Mouse (Mus musculus) heart, adult 18-20 months (tissue): ENCODE data around the gene I0C0044D17Rik. TPM values are rescaled to one million over a fixed set of nuclear protein-coding genes. Genes with fewer than 3 reads are reported as not detected.
"Not testable (repeated sequence)": the region's sequence is repeated elsewhere in the genome, so short reads cannot be mapped to it uniquely, and the experiment has no call there.

ENCODE experiments used
- DNase-seq, 2 experiments: peaks; one replicate each; pipeline ENCODE4 v3.0.0; 2021 to 2022; ENCODE audit warnings: mixed read lengths in 1 of 2
- long read RNA-seq, 2 experiments: library from polyadenylated mRNA; stranded (forward); transcript quantifications; one replicate each; pipeline ENCODE4 v2.0.0; 2021
- total RNA-seq, 2 experiments: library from RNA; stranded (reverse); gene quantifications; 2 replicates each; pipeline ENCODE4 v1.2.3; 2021

The I0C0044D17Rik gene
- total RNA-seq: not detected
- long read RNA-seq, experiment 1: 0 reads
- long read RNA-seq, experiment 2: 0 reads

DNA sequence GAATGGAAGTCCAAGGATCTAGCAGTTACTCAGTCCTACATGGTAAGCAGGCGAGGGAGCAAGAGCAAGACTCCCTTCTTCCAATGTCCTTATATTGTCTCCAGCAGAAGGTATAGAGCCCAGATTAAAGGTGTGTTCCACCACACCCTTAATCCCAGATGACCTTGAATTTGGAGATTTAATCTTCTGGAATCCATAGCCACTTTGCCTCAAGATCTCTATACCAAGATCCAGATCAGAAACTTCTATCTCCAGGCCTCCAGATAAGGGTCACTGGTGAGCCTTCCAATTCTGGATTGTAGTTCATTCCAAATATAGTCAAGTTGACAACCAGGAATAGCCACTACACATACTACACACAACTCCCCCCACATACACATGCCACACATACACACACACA is at the start of gene I0C0044D17Rik:
Gene I0C0044D17Rik, minus strand, starts transcription at position 101 of the 400 bp plus-strand sequence.
- DNase-seq: not testable (repeated sequence)

DNA sequence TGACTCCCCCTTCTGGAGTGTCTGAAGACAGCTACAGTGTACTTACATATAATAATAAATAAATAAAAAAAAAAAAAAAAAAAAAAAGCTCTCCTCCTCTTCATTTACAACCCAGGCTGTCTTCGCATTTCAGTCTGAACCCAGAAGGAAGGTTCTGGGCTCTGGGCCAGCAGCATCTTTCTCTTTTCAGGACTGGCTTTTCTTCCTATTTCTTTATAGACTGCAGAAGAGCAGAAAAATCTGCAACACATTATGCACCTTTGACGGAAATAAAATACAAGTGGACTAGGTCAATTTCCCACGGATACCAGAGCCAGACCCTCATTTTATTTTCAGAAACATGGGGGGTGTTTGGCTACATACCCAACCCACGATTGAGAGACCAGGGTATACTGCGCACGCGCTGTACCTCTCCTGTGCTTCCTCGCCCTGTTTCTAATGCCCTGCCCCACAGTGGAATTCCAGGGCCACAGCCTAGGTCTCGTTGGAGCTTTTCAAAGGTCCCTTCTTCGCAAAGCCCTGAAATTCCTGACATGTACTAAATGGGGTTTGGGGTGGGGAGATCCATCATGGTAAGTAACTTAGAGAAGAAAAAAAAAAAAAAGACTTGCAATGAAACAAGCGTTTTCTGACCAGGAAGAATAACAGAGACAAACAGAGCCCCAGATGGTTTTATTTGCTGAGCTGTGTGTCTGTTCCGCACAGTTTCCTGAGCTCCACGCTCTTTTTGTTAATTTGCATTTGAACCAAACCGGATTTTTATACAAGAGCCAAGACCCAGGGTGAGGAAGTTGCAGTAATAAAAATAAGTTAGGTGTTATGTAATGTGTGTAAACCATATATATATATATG is 42.0 kb upstream of the I0C0044D17Rik start:
- DNase-seq: no peak

DNA sequence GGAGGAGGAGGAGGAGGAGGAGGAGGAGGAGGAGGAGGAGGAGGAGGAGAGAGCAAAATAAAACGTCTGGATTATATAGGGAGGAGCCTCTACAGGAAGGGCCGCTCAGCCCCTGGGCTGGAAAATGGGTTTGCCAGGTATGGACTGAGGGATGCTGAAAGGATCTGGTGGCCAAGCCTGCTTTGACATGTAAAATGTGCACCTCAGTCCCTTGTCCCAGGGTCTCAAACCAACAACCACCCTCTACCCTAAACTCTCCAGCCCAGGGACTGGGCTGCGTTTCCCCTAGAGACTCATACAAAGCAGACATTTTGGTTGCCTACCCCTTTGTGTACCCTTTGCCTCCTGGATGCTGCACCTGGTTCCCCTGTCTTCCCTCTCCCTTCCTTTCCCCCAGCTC is 40.9 kb upstream of the I0C0044D17Rik start:
- DNase-seq: no peak

DNA sequence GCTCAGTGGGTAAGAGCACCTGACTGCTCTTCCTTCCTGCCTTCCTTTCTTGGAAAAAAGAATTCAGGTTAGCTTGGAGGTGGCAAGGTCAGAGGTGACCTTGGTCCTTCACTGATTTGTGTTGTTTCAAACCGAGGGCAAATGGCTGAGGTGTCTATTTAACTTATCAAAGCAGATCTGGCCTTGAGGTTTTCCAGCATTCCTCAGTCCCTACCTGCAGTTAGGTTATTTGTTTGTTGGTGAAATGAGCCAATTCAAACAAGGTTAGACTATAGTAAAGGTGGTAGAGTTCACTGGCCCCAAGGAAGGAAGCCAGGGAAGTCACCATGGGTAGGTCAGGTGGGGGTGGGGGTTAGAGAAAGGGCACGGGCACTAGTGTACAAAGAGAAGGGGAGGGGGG is 40.5 kb upstream of the I0C0044D17Rik start:
- no peak for DNase-seq

DNA sequence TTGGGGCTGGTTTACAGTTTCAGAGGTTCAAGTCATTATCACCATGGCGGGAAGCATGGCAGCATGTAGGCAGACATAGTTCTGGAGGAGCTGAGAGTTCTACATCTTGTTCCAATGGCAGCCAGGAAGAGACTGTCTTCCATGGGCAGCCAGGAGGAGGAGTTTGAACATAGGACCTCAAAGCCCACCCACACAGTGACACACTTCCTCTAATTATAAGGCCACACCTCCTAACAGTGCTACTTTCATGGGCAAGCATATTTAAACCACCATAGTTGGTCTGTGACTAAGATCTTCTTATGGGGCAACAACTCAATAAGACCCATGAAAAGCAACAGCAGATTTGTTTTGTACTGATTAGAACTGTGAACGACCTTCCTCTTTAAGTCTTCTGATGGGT is 39.8 kb upstream of the I0C0044D17Rik start:
- no peak for DNase-seq

DNA sequence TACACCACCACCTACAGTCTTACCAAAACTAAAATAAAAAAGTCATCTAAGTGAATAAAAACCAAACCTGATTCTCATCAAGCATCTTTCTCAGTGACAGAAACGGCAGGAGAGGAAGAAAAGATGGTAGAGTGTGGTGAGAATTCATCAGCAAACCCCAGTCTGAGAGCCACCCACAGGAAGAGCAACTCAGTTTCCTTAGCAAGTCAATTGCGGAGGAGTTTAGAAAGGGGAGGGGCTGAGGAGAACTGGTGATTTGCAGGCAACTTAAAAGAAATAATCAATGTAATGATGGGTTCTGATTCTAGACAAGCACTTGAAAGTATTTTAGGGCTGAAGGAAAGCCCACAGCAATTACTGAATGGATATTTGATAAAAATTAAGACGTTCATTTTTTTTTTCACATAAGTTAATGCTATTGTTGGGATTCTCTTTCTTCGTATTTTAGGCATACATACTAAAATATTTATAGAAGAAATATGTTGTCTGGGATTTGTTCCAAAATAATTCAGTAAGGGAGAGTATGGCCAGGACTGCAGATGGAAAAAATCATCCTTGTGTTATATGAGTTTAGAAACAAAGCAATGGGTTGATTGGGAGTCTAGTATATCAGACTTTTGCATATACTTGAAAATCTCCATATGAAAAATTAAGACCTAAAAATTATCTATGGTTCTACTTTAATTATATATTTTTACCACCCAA is 34.7 kb upstream of the I0C0044D17Rik start:
- DNase-seq: no peak

DNA sequence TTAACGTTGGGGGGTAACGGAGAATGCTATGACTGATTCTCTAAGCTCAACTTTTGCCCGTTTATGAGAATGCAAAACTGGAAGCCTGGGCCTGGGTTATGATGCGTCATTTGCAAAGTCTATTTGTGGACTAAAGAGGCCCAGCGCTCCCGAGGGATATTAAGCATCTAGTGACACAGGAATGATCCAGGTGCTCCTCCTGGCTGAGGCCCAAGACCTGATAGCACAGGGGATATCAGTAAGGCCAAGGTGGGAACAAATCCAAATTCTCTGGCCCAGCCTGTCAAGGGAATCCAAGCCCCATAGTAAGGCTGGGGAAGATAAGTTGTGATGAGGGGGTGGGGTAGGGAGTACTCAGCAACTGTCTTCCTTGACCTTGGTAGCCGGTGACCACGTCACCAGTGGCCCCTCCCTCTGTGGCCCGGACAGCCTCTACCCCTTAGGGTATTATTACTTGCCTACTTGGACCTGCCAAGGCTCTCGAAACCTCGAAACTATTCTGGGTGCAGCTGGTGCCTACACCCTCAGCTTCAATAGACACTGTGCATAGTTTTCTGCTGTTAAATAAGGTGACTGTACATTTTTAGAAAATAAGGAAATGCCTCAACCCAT is 33.5 kb upstream of the I0C0044D17Rik start:
- no peak for DNase-seq

DNA sequence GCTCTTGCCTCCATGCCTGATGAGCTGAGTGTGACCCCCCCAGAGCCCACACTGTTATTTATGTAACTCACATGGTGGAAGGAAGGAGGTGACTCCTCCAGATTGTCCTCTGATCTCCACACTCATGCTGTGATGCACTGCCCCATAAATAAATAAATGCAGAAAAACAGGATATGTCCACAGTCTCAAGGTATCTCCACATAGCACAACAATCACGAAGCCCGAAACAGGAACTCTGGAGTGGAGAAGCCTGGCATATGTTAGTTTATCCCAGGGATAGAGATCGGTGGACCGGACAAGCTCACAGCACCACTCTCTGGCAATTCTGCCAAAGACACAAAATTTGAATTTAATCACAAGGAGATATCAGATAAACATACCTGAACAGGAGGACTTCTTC is 30.3 kb upstream of the I0C0044D17Rik start:
- no peak for DNase-seq

DNA sequence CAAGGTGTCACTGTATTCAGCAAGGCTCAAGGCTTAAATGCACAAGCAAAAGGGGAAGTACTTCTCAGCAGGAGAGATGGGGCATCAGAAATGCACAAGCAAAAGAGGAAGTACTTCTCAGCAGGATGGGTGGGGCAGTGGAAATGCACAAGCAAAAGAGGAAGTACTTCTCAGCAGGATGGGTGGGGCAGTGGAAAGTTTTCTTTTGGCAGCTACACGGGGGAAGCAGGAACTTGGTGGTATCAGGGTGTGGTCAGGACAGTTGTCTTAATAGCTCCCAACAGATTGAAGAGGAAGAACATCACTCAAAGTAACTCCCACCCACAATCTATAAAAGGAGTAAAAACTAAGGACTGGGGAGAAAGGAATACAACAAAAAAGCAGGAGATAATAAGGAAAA is 26.8 kb upstream of the I0C0044D17Rik start:
- DNase-seq: not testable (repeated sequence)

DNA sequence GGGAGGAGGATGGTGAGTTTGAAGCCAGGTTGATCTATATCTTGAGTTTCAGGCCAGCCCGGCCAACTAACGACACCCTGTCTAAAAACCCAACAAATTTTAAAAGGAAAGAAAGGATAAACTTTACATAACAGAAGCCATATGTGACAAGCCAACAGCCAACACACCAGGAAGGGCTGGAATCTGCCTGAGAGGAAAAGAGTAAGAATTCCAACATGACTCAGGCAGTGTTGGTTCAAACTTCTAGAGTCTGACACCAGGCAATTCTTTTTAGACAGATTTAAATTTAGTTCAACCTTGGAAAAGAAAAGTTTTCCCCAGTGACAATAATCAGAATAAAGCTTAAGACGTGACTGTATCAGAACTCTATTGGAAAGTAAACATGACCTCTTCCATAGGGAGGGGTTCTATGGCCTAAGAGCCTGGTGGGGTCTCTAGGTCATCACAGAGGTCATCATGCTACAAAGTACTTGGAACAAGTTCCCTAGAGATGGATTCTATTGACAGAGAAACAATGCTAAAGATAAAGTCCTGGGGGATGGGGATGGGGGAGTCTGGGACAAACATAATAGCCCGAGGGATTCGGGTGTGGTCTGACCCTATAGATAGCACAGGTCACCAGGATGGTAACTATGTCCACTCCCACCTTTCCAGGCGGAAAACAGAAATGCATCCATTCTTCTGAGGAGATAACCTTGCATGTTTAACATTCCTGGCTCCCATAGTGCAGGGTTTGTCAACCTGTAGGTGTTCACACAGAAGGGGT is 23.7 kb upstream of the I0C0044D17Rik start:
- DNase-seq: no peak

DNA sequence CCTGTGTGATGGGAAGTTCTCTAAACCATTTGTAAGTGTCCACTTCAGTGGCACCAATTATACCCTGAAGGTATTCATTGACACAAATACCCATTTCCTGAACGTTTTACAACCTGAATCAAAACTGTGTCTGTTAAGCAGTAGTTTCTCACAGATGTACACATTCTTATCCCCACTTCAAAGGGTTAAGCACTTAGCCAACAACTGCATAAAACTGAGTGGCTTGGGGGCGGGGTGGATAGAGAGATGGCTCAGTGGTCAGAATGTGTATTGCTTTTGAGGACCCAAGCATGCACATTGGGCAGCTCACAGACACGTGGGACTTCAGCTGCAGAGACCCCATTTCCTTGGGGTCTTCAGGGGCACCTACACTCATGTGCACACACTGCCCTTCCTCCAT is 22.8 kb upstream of the I0C0044D17Rik start:
- no peak for DNase-seq

DNA sequence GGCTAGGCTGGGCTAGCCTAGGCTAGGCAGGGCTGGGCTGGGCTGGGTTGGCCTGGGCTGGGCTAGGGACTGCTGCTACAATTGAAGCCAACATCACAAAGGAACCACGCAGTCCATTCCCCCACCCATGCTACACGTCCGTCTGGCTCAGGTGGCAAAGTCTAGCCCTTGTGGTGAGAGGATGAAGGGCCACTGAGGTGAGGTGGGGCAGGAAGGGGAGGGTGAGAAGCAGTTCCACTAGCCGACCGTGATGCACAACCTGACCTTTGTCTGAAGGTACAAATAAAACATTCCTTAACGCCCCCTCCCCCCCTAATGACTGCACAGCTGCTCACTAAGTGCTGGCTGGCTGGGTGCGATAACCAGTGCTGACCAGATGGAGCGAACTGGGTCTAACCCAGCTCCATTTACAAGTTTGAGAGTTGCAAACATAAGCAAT is 22.1 kb upstream of the I0C0044D17Rik start:
- no peak for DNase-seq

DNA sequence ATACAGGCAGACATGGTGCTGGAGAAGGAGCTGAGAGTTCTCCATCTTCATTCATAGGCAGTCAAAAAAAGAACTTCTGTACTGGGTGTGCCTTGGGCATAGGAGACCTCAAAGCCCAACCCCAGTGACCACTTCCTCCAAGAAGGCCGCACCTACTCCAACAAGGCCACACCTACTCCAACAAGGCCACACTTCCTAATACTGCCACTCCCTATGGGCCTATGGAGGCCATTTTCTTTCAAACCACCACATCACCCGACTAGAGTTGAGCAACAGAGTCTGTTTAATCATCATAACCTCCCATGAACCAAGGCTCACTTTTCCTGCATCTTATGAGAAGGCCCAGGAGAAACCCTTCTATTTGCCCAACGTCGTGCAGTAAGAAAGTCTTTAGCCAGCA is 21.6 kb upstream of the I0C0044D17Rik start:
- DNase-seq: no peak

DNA sequence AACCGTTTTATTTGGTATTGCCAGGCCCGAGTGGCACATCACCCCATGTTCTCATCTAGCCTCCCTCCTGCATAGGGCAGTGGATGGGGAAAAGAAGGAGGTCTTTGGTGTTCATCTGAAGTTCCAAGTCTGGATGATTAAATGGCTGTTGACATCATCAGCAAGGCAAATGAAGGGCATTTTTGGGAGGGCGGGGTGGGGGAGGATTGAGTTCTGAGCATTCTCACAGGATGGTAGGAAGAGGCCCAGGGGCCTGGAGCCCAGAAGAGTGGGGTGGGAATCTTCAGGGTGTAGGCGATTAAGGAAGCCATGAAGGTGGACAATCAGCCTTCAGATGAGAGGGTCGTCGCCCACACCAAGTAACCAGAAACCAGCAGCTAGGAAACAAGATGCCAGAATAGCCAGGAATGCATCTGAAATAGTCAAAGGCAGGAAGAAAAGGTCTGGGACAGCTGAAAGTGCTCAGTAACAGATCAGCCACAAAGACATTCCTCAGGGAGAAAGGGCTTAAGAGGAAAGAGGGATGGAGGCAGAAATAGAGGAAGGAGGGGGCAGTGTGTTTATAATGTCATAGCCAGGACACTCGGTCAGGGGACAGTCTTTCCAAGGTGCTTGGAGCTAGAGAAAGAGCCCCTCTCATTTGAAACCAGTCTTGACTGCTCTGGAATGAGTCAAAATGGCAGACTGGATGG is 20.4 kb upstream of the I0C0044D17Rik start:
- no peak for DNase-seq

DNA sequence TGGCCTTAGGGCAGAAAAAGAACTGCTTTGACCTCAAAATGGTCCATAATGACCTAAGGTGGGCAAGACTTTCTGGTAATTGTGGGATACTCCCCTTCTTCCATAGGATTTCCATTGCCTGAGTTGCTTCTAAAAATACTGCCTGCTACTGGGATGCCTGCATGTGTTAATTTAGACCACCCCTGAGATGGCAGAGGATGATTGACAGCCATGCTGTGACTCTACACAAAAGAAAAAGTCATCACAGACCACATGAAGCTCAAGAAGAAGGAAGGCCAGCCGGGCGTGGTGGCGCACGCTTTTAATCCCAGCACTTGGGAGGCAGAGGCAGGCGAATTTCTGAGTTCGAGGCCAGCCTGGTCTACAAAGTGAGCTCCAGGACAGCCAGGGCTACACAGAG is 17.6 kb upstream of the I0C0044D17Rik start:
- not testable (repeated sequence) for DNase-seq

DNA sequence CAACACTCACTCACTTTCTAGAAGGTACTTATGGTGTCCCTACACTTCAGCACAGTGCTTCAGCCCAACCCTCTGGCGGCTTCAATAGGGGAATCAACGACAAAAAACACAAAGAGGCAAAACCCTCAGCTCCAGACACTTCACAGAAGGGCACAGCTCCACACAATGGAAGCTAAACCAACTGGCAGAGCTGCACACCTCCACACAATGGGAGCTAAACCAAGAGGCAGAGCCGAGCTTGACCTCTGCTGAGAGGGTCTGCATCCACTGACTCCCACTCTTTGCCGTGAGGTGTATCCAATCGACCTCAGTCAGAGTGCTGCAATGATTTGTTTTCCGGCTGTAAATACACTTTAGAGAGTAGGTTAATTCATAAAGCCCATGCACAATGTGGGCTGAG is 16.9 kb upstream of the I0C0044D17Rik start:
- no peak for DNase-seq

DNA sequence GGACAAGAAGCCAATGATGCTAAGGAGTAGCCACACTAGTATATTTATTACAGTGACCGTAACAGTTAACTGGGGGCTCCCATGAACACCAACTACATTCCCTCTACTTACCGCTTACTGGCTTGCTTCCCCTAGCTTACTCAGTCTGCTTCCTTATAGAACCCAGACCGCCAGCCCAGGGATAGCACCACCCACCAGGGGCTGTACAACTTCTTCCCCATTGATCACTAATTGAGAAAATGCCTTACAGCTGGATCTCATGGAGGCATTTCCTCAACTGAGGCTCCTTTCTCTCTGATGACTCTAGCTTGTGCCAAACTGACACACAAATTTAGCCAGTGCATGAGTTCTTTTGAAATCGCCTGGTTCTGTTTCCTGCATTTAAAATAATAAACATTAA is 15.3 kb upstream of the I0C0044D17Rik start:
- no peak for DNase-seq

DNA sequence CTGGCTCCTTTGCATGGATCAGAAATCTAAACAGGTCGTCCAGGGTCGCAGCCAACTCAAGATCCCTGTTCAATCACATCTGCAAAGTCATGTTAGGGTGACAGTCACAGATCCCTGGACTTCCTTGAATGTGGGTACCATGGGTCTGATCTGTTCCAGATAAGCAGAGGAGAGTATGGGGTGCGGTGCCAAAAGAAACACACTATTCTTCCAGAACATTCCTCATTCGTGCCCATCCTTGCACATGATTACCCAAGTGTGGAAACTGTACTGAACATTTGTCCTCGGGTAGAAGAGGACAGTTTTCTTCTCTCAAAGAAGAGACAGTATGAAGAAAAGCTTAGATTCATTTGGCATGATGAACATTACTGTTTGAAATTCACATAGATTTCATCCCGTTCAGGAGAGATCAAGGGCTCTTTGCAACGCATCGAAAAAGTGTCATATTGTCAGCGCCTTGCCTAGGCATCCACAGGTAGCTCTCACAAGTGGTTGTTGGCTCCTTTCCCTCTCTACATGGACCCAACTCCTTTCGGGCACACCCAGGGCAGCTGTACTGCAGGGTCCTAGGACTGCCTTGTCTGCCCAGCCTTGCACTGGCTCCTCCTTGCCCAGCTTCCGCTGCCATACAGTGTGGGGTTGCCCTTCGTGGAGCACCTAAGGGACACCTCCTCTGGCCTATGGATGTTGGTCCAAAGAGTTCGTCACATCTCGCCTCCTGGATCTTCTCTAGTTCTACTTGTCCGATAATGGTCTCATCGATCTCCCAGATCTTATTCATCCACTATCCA is 14.3 kb upstream of the I0C0044D17Rik start:
- no peak for DNase-seq

DNA sequence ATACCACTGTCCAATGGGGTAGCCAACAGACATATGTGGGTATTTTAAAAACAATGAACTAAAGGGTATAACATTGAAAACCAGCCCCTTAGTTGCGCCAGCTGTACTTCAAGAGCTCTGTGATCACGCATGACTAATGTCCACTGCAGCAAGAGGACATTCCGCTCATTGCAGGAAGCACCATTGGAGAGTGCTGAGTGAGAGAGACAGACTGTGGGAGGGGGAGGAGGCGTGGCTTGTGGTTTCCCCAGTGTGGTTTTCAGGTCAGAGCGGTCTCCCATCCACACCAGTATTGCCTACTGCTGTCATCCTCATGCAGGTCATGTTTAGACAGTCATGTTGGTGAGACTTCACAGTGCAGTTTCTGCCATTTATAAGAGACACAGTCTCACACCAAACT is 12.9 kb upstream of the I0C0044D17Rik start:
- DNase-seq: no peak

DNA sequence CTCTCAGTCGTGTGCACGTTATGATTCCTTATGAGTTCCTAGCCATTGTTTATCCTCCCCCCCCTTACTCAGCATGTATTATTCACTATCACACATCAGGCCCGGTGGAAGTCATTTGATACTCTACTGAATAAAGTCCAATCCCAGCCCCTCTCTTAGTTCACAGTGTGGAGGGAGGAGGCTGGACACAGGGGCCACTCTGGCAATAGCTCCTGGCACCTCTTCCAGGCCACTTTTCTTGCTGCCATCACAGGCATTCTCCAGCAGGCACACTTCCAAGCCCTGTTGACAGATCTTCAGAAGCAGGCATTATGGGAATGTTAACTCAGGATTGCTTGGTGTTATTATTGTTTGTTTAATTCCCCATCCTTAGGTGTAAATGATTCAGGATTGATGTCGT is 11.1 kb upstream of the I0C0044D17Rik start:
- no peak for DNase-seq

DNA sequence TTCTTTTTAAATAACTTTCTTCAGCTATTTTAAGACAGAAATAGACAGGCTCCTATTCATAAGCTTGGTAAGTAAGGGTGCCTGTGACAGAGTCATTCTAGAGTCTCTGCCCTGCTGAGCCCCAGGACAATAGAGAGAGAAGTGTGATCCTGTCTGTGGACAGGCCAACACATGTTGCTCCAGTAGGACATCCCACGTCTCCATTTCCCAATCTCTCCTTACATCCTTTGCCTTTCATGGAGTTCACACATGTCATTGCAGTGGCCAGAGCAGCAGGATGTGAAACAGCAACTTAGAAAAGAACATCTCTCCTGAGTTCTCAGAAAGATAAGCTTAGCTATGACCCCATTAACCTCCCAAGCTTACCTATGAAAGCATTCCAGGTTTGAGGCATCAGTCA is 8.1 kb upstream of the I0C0044D17Rik start:
- DNase-seq: no peak
